Mouse (Mus musculus) cerebellum, adult 9-10 months (tissue): Measurements from ENCODE around the gene Lrpprc.

Source experiments
- DNase-seq: peaks from one replicate; pipeline ENCODE4 v3.0.0; 2022

Gene Lrpprc

DNA sequence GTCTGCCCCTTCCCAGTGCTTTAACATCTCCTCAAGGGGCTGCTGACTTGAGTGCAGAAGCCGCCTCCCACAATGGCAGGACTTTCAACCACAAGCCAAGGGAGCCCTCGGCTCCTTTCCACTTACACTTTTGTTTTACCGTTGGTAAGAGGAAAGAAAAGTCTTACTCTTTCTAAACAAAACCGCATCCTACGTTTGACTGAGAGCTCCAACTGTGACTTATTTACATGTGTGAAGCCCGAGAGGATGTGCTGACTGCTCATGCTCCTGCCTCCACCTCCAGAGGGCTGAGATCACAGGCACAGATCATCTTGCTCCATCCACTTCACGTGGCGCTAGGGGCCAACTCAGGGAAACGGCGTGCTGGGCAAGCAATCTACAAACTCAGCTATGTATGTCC lies 32.2 kb downstream of the Lrpprc start:
- DNase-seq: no peak

DNA sequence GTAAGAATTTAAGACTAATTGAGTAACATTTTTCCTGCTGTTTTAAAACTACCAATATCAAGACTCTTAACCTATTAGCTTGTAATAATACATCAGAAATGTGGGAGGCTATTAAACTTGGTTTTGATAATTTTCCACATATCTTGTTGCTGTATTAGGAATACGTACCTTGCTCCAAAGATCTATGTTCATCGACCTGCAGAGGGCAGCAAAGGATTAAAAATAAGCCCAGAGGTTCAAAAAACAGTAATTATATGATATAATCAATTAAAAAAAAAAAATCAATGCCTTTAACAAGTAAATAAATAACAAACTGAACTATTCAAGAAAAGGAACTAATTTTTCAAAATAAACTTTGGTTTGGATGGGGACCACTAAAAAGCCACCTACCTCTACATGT lies 34.5 kb downstream of the Lrpprc start:
- no peak for DNase-seq

DNA sequence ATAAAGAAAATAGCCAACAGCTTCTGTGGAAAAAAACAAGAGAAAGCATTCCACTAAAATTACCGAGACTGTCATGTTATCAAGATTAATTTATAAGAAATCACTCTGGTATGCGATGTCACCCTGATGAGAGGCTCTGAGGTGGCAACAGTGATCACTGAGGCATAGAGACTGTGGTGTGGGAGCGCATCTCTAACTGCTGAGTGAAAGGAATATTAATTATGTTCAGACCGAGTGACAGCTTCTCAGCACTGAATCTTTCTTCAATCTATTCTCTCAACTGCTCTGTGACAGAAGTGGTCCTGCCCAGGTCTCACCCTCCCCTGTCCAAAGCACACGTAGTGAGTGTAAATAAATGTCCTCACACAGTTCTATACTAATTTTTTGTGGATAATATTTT lies 37.1 kb downstream of the Lrpprc start:
- no peak for DNase-seq

DNA sequence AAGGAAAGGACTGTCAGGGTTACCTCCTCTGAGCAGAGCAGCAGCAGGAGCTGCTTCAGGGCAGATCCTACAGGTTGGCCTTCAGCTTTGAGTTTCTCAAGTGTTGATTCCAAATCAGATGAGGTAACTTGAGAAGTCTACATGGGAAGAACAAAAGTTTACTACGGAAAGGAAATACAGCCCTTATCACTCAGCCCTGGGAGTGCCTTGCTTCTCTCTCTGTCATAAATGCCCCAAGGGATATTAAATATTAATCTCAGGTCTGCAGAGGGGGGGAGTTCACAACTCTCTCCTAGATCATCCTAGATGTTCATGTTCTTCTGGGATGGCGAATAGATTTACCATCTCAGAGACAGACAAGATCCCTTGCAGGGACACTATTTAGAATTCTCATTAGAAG lies 38.3 kb downstream of the Lrpprc start:
- DNase-seq: no peak

DNA sequence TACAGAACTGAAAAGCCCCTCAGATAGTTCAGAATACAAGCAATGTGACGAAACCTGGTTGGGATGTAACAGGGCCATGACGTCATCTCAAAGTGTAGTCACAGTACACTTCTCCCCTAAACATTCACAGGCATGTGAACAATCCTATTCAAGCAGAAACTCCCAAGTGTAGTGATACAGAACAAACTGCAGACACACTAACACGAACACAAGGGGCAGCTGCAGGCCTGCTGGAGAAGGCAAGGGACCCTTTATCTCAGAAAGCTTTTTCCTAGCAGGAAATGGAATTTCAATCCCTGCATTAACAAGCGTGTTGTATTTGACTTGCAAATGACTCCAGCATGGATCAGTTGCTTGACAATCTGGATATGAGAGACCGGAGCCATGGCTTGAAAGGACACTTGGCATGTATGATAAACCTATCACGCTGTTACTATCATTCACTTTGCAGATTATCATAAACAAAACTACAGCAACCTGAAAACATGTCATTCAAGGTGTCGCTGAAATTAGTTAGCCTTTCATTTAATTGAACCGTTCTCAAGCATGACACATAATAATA lies 38.9 kb downstream of the Lrpprc start:
- no peak for DNase-seq

DNA sequence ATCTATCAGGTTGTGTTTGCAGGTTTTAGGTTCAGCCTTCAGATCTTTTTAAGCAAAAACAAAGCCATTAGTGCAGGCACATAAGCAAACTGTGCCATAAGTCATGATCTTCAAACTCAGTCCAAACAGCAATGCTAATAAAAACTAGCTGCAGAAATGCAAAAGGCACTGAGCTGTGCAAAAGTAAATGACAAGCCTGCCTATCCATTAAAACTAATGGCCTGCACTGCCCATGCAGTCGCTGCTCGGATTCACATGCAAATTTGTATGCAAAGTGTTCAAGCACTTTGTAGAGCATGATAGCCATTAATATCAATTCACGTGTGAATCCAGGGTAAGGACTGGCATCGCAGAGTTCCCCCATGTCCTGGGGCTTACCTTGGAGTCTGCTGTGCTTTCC lies 40.5 kb downstream of the Lrpprc start:
- DNase-seq: no peak

DNA sequence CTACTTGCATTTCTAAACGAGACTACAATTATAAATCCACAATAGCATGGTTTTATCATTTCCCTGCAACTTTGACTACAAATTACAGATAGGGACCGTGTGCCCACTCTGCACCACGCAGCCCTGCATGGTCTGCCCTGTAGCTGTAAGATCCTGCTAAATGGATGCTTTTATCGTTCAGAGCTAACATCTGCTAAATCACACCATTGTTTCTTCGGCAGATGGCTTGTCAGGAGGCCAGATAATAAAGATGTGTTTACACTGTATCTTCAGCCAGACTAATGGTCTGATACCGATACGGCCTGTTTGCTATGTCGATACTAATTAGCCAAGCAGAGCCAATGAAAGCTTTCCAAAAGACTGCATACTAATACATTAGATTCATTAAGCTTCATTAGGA lies 41.3 kb downstream of the Lrpprc start:
- no peak for DNase-seq

DNA sequence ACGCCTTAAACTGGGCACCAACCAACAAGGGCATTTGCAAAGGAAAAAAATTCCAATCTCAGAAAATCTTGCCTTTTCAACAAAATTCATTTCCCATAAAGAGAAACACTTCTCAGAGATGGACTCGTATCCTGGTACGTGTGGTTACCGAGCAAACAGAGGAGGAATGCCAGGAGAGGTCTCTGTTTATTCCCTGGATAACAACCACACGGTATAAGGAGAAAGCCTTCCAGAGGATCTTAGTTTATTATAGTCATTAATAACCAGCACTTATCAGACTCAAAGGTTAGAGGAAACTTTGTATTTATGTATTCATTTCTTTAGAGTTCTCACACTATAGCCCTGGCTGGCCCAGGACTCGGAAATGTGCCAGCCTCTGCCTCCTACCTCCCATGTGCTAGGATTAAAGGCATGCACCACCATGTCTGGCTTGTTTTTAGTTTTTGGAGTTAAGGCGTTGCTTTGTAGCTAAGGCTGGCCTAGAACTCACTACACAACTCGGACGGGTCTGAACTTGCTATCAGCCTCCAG lies 42.4 kb downstream of the Lrpprc start:
- DNase-seq: no peak

DNA sequence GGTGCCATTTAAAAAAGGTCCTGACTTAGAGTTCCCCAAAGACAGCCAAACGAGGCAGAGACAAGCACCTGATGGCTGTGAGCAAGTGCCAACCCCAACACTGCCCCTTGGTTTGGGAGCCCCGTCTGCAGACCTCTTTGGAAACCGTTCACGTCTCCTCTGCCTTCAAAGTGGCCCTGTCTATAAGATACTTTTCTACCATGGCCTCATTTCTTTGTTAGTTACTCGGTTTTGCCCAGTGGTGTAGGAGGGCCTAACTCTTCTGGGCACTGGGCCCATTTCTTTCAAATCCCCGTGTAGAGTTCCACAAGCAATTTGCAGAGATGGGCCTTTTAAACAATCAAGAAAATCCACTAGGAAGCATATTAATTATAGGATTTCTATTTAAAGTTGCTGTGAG lies 43.4 kb downstream of the Lrpprc start:
- DNase-seq: no peak

DNA sequence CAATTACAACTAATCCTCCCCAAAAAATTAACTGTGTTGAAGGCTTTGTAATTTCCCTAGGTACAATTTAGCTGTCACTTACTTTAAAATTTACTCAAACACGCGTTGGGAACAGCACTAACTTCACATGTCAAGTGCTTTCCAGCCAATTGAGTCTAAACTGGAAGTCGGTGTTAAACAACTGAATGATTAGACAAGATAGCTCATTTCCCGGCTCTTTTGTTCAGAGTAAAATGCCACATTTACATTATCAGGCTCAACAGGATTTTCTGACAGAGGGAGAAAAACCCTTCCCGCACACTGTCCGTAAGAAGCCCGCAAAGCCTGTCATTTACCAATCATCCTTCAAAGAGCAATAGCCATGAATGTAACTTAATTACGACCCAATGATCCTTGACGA lies 45.6 kb downstream of the Lrpprc start:
- no peak for DNase-seq

DNA sequence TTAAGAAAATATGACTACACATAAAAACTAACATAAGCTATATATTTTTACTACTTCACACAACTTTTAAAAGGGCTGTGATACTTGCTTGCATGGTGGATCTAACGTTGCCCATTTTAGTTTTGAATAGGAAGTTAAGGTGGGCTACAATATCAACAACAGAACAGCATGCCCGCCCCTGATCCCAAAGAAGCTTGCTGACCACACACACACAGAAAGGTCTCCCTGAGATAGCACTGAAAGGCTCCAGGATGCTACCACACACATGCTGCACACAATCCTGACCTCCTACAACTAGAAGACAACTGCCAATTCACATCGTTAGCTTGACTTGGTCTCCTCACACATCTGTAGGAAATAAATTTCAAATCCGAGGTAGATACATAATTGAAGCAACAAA lies 46.3 kb downstream of the Lrpprc start:
- DNase-seq: no peak

DNA sequence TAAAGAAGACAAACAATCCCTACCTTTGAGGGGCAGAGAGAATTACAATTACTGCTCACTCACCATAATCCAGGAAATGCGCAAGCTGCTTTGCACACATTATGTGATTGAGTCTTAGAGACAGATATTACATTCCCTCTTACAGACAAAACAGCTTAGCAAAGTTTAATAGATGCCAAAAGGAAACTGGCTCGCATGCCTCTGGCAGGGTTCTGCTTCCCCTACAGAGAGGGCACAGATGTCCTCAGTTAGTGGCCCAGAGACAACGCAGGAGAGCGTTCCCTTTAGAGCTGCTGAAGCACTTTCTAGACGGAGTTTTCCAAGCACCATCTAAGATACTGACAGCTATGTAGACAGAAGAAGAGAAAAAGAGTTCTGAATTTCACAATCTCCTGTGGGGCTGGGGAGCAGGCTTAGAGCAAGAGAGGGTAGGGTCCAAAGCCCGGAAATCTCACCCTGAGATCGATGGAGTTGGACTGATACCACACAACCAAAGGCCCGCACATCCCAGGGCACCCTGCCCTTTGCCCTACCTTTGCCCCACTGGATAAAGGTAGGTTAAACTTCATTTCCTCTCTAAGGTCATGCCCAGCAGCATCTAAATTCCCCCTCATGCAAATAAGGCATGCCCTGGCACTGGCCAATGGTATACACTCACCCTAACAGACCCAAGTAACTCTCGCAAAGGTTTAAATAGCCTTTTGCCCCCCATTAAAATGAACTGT lies 52.4 kb downstream of the Lrpprc start:
- peak; percentile 52 for DNase-seq

DNA sequence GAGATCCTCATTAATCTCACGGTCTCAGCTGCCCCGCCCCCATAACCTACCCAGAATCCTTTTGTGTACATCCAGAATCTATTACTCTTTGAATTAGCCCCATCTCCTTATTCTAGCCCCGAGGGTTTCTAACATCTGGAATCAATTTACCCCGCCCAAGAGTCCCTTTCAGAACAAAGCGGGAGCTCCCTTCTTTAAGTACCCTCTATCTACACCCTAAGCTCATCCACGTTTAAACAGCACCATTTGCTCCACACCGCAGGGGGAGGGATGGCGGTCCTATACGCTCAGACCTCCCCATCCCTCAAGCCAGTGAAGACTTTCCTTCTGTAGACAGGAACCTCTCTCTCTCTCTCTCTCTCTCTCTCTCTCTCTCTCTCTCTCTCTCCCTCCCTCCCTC lies 53.9 kb downstream of the Lrpprc start:
- DNase-seq: no peak

DNA sequence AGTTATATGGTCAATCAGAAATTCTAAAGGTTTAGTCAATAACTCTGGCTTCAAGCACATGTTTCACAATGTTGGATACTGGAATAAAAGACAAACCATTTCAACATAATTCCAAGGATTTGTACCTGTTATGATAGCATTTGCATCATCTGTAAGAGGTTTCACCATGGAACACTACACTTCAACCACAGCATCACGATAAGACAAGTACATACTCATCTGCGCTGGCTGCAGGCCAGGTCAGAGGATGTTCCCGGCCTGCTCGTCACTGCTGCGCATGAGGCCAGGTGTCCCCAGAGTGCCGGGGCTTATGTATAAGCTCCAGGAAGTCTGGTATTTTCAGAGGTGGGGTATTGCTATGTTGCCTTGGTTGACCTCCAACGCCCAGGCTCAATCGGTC lies 58.0 kb downstream of the Lrpprc start:
- DNase-seq: no peak

DNA sequence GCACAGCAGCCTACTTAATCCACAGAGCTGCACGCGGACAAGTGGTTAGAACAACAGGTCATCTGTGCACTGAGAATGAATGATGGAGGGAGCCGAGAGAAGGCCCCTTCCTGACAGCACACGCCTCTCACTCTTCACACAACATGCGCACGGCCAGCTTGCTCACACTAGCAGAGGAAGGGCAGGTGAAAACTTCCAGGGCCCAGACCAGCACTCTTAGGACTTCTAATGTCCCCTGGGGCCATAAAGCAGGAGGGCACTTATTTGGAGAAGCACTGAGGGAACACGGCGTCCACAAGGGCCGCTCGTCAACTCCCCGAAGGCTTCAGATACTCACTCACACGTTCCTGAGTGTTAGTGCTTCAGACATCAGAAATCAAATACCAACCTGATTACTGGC lies 59.2 kb downstream of the Lrpprc start:
- DNase-seq: no peak

DNA sequence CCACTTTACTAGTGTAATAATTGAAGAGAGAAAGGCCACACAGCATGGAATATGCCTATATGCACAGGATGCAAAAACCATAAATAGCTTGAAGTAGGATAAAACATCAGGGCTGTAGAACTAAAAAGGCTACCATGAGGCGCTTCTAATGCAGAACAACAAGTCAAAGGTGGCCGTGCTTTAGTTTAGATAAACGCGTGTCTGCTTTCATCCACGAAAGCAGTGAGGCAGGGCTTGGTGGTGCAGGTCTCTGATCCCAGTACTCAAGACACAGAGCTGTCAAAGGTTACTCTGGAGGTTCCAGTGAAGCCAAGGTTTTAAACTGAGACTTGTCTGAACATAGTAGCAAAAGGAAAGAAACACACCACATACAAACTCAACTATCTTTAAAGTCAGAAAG lies 61.4 kb downstream of the Lrpprc start:
- no peak for DNase-seq

DNA sequence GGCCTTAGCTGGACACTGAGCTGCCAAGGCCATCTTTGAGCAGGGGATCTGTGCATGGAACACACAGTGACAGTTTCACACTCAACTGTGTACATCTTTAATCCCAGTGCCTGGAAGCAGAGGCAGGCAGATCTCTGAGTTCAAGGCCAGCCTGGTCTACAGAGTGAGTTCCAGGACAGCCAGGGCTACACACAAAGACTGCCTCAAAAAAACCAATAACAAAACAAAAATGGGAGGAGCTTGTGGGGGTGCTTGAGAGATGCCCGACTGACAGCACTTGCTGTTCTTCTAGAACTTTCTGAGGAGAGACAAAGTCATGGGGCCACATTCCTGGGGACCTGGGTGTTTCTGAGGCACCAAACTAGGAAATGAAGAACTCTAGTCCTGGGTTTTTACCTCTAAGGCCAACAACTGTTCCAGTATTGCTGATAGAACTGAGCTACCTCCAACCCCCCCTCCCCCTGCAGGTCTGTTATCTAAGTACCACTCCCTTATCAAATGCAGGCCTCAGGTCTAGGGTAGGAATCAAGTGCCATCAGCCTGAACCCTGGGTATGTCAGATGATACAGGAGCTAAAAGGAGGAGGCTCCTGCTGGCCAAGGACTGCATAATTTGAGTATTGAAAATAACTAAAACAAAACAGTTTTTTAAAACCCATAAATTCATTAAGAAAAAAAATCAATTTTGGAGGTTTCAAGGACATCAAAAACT lies 62.2 kb downstream of the Lrpprc start:
- DNase-seq: no peak

DNA sequence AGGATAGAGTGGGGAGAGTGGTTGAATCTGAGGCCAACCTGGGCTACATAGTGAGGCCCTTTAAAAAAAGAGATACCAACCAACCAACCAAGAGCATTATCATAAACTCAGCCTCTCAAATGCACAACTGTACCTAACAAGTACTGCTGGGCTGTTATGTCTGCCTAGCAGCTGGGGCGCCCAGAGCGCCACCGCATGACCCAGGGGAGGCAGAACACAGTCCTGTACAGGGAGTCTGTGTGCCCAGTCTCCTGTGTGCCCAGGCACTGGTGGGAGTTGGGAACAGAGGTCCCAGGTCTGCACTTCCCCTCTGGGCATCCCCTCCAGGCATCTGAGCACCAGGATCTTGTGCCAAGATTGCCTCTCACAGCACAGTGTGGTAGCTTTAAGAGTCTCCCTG lies 65.4 kb downstream of the Lrpprc start:
- DNase-seq: no peak

DNA sequence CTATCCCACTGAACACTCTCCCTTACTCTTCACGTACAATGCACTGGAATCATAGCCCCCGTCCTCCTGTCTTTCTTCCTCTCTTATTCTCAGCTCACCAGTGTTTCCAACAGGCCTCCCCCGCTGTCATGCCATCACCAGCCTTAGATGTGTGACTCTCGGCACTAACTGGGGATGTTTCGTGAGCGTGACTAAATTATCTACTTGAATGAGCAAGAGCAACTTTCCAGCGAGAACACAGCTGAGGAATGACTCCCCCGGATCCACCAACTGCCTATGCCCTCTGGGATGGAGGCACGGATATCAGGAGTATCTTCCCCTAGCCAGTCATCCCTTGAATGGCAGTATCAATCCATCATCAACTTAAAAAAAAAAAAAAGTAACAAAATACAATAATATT lies 66.6 kb downstream of the Lrpprc start:
- DNase-seq: no peak

DNA sequence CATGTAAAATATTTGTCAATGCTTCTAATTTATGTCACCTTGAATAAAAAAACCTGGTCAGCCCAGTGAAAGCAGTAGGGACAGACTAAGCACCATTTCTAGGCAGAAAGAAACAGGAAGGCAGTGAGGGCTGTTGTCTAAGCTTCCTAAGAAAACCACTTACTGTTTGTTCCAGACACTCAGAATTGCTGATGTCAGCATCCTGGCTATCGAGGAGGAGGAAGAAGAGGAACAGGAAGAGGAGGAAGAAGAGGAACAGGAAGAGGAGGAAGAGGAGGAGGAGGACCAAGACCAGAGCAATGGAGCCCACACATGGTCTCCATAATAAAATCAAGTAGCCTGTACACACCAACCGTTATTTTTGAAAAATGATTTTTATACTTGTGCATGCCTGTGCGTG lies 71.5 kb downstream of the Lrpprc start:
- no peak for DNase-seq

DNA sequence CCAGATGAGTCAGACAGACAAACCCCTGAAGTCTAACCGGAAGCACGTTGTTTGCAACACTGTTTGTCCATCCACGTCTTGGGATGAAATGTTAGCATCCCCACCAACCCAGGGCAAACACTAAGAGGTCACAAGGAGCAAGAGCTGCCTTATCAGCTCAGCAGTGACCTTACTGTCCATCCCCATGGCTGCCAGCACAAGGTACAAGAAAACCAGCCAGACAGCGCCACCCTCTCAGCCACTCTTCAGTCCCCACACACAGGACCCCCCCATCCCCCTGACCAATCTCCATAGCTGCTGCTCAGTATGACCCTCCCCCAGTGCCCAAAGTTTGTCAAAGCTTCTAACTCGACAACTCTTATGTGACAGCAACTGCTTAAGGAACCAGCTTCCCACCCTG lies 73.2 kb downstream of the Lrpprc start:
- no peak for DNase-seq

DNA sequence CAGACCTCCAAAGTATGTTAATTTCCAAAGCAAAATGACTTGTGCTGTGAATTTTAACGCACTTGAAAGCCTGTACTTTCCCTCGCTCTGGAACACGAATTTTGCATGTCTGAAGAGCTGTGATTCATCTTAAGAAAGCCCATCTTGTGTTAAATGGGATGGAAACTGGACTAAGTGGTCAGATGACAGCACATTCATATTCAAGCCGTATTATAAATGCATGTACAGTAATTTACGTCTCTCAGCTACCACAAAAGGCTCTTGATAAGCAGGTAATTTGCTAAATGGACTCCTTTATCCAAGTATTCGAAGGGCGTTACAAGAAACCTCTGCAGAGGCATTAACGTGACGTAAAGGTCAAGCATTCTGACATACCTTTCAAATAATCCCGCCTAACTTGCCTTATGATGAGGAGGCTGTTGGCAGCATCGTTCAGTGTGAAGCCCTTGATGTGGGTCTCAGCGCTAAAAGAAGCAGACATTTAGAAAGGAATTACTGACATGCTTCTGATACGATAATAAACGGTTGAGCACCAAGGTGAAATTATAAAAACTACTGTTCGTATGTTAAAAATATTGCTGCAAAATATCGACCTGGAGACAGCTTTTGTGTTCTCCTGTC lies 74.2 kb downstream of the Lrpprc start:
- DNase-seq: no peak

DNA sequence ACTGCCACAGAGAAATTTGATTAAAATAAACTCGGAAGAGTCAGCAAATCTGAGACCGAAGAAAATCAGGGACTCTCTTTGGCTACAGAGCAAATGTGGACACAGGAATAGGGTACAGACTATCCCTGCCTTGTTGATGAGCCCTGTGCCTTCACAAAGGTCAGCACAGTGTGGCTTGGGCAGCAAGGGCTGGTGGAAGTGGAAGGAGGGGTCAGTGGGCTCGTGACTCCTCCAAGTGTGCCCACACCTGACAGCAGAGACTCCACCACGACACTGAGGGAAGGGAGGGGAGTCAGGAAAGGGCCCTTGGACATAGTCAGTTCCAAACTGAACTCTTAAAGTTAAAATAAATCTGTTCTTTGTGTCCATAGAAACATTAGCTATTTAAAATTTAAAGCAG lies 75.7 kb downstream of the Lrpprc start:
- no peak for DNase-seq
